Mouse (Mus musculus) small intestine, adult 2 months (tissue): Measurements from ENCODE around the gene Klhl31.

Experiments used
- CTCF ChIP-seq: fragments of 200-500 bp; IDR thresholded peaks from 2 replicates; pipeline ENCODE4 v1.5.1; 2012; ENCODE audit warnings: low read depth, mild to moderate bottlenecking, control low read depth, inconsistent platforms, low read length, moderate library complexity, mixed read lengths; ENCODE audit not compliant: insufficient replicate concordance, insufficient read length; ENCODE audit errors: extremely low read depth
- POLR2A ChIP-seq: fragments of 200-500 bp; IDR thresholded peaks from 2 replicates; pipeline ENCODE4 v1.6.1; 2012; ENCODE audit warnings: low read depth, mild to moderate bottlenecking, control low read depth, inconsistent platforms, low read length, moderate library complexity

- TF ChIP-seq POLR2A (no peak), CTCF (no peak)
Observed at GRCm38 (mm10) chr9:77637357-77637756, 1.1 kb downstream of the Klhl31 start.
